Comparison of ENCODE assay signal across 9 mouse cellular contexts in the genomic region with DNA sequence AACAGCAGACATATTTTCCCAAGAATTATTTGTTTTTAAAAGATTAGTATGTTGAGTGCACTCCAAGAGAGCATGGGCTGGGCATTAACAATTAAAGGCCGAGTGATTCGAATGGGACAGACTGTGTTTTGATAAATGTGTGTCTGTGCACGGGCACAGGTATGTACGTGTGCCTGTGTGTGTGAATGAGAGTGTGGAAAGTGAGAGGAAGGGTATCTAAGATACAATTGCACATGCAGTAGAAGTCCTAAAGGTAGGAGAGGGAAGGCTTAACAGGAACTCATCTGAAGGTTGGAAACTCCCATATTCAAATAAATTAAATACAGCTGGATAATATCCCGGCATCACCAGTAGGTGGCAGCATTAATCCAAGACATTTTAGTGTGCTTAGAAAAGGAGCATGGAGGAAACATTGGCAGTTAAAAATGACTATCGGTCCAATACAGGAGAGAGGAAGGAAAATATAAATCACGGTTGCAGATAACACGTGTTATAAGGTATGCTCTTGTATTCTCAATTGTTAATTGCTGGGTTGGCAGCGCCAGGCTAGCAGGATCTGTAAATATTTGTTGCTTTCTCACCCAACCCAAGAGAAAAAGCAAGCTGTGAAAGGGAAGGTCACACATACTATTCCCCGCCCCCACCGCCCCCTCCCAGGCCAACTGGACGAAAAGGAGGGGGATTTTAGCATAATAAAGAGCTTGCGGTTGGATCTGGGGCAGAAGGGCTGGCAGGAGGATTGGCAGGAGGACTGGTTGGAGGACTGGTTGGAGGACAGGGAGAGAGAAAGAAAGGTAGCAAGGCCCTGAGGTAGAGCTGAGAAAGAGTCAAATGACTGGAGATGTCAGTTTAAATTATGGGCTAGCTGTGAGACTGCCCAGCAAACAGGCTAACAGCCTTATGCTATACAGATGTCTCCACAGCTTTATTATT. TPM values are rescaled to one million over a fixed set of nuclear protein-coding genes. Genes with fewer than 3 reads are reported as not detected.
DNase-seq lines count a peak whose midpoint lies in the region; ATAC-seq and TF ChIP-seq lines count a peak whose summit lies in the region.
"Had no signal": no experiment of that assay in that cellular context is flagged by ENCODE, and none has a peak within 500 bp of the region (broad histone marks: within the 10 kb centered on the region; RNA-seq: fewer than 3 reads in every experiment).

No protein-coding gene starts in this region.

- no peaks in the 10 kb centered on the region for H3K36me3 ChIP-seq in G1E (replicated peaks)
- no peaks in the 10 kb centered on the region for H3K36me3 ChIP-seq in forebrain, embryonic 16.5 days (ENCODE audit: control insufficient read depth, insufficient read depth)
- H3K36me3 ChIP-seq in hindbrain, embryonic 10.5 days, result no peaks in the 10 kb centered on the region
- no peaks in the 10 kb centered on the region for H3K36me3 ChIP-seq in lung, embryonic 14.5 days (ENCODE audit: insufficient read depth)
- H3K36me3 ChIP-seq: liver, embryonic 13.5 days had no signal

- peak; percentile 86 for TF ChIP-seq CTCF in G1E (IDR thresholded peaks at IDR 0.05; ENCODE audit: low read depth, low read length)
- TF ChIP-seq CTCF in lung, embryonic 14.5 days (IDR thresholded peaks at IDR 0.05; ENCODE audit: low read depth), result peak; percentile 82

- H3K4me1 ChIP-seq in G1E (ENCODE audit: insufficient read depth, low read depth, low read length), result no peaks in the 10 kb centered on the region
- H3K4me1 ChIP-seq in forebrain, embryonic 16.5 days (replicated peaks; ENCODE audit: control insufficient read depth, insufficient read depth, low read length), result peaks cover 9% of the 10 kb centered on the region
- peaks cover 14% of the 10 kb centered on the region for H3K4me1 ChIP-seq in hindbrain, embryonic 10.5 days (replicated peaks)
- H3K4me1 ChIP-seq in lung, embryonic 14.5 days (ENCODE audit: insufficient read depth), result no peaks in the 10 kb centered on the region
- H3K4me1 ChIP-seq: liver, embryonic 13.5 days had no signal

- no peaks in the 10 kb centered on the region for H3K9me3 ChIP-seq in G1E (replicated peaks)
- no peaks in the 10 kb centered on the region for H3K9me3 ChIP-seq in forebrain, embryonic 16.5 days (ENCODE audit: control insufficient read depth, low read length)
- no peaks in the 10 kb centered on the region for H3K9me3 ChIP-seq in hindbrain, embryonic 10.5 days
- H3K9me3 ChIP-seq in lung, embryonic 14.5 days (ENCODE audit: low read depth, low read length), result no peaks in the 10 kb centered on the region
- H3K9me3 ChIP-seq: liver, embryonic 13.5 days had no signal

- peak overlapping the region; percentile 38 for H3K9ac ChIP-seq in forebrain, embryonic 16.5 days (replicated peaks; ENCODE audit: low read depth, low read length)
- H3K9ac ChIP-seq in lung, embryonic 14.5 days, result no peak overlapping the region
- H3K9ac ChIP-seq: liver, embryonic 13.5 days had no signal

- no peaks in the 10 kb centered on the region for H3K27me3 ChIP-seq in G1E (ENCODE audit: insufficient read depth, low read length)
- no peaks in the 10 kb centered on the region for H3K27me3 ChIP-seq in forebrain, embryonic 16.5 days (replicated peaks; ENCODE audit: control insufficient read depth, insufficient read depth, low read length)
- H3K27me3 ChIP-seq in hindbrain, embryonic 10.5 days (ENCODE audit: insufficient read depth, poor library complexity, severe bottlenecking), result no peaks in the 10 kb centered on the region
- no peaks in the 10 kb centered on the region for H3K27me3 ChIP-seq in lung, embryonic 14.5 days (ENCODE audit: insufficient read depth, low read length)
- H3K27me3 ChIP-seq: liver, embryonic 13.5 days had no signal

- DNase-seq in G1E (ENCODE audit: low spot score), result peak; percentile 22
- DNase-seq in c-Kit-positive CD71-positive TER-119-negative erythroid progenitor cells, embryonic 14.5 days (ENCODE audit: low read depth), result peak; percentile 24
- DNase-seq in hindbrain, embryonic 10.5 days (ENCODE audit: low spot score), result peak; percentile 66
- peak; percentile 28 to 76 for DNase-seq in layer of hippocampus, adult 18-20 months (ENCODE audit: low spot score in 2 of 2)
- peak; percentile 94 for DNase-seq in lung, embryonic 14.5 days
- DNase-seq in ovary, postnatal 14 days (ENCODE audit: low spot score), result peak; percentile 67
- DNase-seq in thymus, postnatal 25 days, result peak; percentile 46
- DNase-seq: liver, embryonic 13.5 days had no signal

- ATAC-seq in G1E (ENCODE audit: extremely low read depth, insufficient number of reproducible peaks, low FRiP score, poor library complexity, severe bottlenecking), result peak; percentile 67
- ATAC-seq in forebrain, embryonic 16.5 days, result peak; percentile 72
- peak; percentile 75 for ATAC-seq in lung, embryonic 14.5 days (ENCODE audit: insufficient read depth)

- peak overlapping the region; percentile 40 for H3K4me2 ChIP-seq in forebrain, embryonic 16.5 days (ENCODE audit: low read length)
- peak overlapping the region; percentile 48 for H3K4me2 ChIP-seq in lung, embryonic 14.5 days
- H3K4me2 ChIP-seq: liver, embryonic 13.5 days had no signal

- WGBS in forebrain, embryonic 16.5 days, result 20% methylated on average over 13 of the region's 13 CpGs
- 22% methylated on average over 13 of the region's 13 CpGs for WGBS in hindbrain, embryonic 10.5 days
- 19% methylated on average over 13 of the region's 13 CpGs for WGBS in lung, embryonic 14.5 days

- H3K27ac ChIP-seq in forebrain, embryonic 16.5 days (ENCODE audit: low read length), result no peak overlapping the region
- H3K27ac ChIP-seq in hindbrain, embryonic 10.5 days, result peak overlapping the region; percentile 81
- no peak overlapping the region for H3K27ac ChIP-seq in lung, embryonic 14.5 days (ENCODE audit: low read depth)
- H3K27ac ChIP-seq: liver, embryonic 13.5 days had no signal

- H3K4me3 ChIP-seq in G1E (ENCODE audit: low read depth, low read length), result no peak overlapping the region
- 0 out of 2 replicates have a peak overlapping the region, but pooled peaks have one; percentile 5 for H3K4me3 ChIP-seq in forebrain, embryonic 16.5 days (replicated peaks; ENCODE audit: low read length)
- peak overlapping the region; percentile 41 for H3K4me3 ChIP-seq in hindbrain, embryonic 10.5 days
- H3K4me3 ChIP-seq in lung, embryonic 14.5 days (ENCODE audit: low read depth, low read length), result 0 out of 2 replicates have a peak overlapping the region, but pooled peaks have one; percentile 6
- H3K4me3 ChIP-seq: liver, embryonic 13.5 days had no signal

RNA-seq across cellular contexts. Expression of gene Abcb5, which starts 35.6 kb away (rescaled TPM):
- total RNA-seq in G1E (2014; fragmentation: Nextera tagmentation), result not detected in 2 replicates
- total RNA-seq in G1E (2017), result 0.11 and 0.23 TPM in 2 replicates
- polyA plus RNA-seq in G1E (2012), result not detected in 2 replicates
- polyA plus RNA-seq in forebrain, embryonic 16.5 days (2015; fragmentation: Nextera tagmentation; extraction: Ambion mirVana), result not detected in 2 replicates
- not detected in 2 replicates for polyA plus RNA-seq in hindbrain, embryonic 10.5 days (2016; fragmentation: Nextera tagmentation; extraction: Ambion mirVana)
- total RNA-seq in layer of hippocampus, adult 18-20 months (2021), result not detected
- not detected in 2 replicates for polyA plus RNA-seq in lung, embryonic 14.5 days (2014; fragmentation: Nextera tagmentation; extraction: Ambion mirVana)
- polyA plus RNA-seq: liver, embryonic 13.5 days had no signal

Comparison
In these comparisons a context has a peak if more than half of its experiments do, and no peak if none do; other contexts are left out.
1. DNase-seq: peak in every context shown above with its lines; median percentile 94 in lung, embryonic 14.5 days; 67 in ovary, postnatal 14 days; 66 in hindbrain, embryonic 10.5 days; 52 in layer of hippocampus, adult 18-20 months; 46 in thymus, postnatal 25 days; 24 in c-Kit-positive CD71-positive TER-119-negative erythroid progenitor cells, embryonic 14.5 days; 22 in G1E.